Mouse (Mus musculus): ENCODE results near the gene 6330409D20Rik. TPM values are rescaled to one million over a fixed set of nuclear protein-coding genes. Genes with fewer than 3 reads are reported as not detected.
A peak's percentile ranks its signal among the peaks of the same experiment; 100 is the strongest.

Gene 6330409D20Rik
- total RNA-seq (2021), result 1 to 10 TPM; 2.8 to 2.9 TPM
- long read RNA-seq, experiment 1, partial matches to known transcripts, result 0 of 2 reads
- long read RNA-seq, experiment 1, other reads (novel, unspliced or antisense), result 2 of 2 reads
- long read RNA-seq, experiment 2, partial matches to known transcripts, result 0 of 1 reads
- long read RNA-seq, experiment 2, other reads (novel, unspliced or antisense), result 1 of 1 reads

DNA sequence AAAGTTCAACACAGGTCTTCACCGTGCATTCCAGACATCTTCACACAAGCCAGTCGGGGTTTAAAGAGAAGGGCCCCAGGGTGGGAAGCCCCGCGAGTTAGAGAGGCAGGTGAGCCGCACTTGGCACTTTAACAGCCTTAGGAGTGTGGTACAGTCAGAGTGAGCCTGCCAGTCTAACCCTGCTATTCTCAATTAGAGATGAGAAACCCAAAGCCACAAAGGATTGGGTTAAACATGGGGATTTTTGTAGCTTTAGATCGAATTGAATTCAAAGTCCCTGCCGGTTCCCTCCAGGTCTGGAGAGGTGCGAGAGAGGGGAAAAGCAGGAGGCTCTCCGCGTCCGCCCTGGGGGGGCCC is at the start of gene 6330409D20Rik:
Gene 6330409D20Rik (minus strand): TSS at position 101 of the 357 bp plus-strand sequence.
- DNase-seq (ENCODE audit: low spot score in 2 of 2), result no peak

DNA sequence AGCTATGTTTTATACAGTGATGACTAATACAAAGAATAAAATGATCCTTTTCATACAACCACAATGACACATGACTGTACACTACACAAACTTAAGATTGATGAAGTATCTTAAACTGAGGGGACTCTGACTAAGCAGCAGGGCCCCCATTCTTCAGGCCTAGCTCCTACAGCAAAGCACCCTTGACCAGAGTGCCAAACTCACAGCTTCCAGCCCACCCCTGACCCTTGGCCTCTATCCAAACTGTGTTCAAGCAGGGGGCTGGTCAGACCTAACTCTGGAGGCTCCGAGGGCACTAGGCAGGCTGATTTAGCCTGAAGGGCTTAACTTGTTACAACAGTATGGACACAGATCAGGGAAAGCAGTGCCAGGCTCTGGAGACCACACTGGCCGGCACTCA is 47.8 kb upstream of the 6330409D20Rik start:
- DNase-seq (ENCODE audit: low spot score in 2 of 2), result no peak

DNA sequence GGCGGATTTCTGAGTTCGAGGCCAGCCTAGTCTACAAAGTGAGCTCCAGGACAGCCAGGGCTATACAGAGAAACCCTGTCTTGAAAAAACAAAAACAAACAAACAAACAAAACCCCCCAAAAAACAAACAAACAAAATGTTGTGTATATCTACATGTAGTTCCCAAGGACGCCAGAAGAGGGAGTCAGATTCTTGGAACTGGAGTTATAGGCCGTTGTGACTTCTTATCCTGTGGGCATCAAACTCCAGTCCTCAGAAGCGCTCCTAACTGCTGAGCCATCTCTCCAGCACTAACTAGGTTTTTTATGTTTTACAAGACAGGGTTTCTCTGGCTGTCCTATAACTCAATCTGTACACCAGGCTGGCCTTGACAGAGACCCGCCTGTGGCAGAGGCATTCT is 46.4 kb upstream of the 6330409D20Rik start:
- DNase-seq (ENCODE audit: low spot score in 2 of 2), result no peak

DNA sequence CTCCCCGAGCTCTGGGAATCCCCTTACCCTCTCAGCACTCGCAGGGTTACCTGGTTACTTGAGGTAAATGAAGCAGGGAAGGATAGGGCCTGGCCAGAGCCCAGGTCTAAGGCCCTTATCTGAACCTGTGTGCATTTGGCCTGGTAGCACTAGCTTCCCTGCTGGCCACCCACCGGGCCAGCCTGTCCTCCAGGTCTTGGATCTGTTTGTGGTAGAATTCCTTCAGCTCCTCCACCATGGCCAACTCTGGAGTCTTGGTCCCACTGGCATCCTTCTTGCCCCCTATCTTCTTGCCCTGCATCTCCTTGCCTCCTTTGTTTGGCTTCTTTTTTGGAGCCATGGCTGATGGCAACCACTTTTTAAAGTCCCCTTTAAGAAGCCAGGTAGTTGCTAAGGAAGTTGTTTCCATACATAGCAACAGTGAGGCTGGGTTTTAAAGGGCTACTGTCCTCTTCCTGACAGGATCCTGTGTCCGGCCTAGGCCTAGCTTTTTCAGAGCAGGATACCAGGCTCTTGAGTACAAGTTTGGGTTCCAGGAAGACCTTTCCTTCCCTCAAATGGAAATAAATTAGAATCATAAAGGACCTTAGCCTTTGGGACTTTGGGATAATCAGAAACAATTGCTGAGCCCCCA is 43.3 kb upstream of the 6330409D20Rik start, which contains the start of gene Cfap157:
Gene Cfap157 (minus strand): TSS at position 381 of the 634 bp plus-strand sequence.
- DNase-seq (ENCODE audit: low spot score in 2 of 2), result no peak

DNA sequence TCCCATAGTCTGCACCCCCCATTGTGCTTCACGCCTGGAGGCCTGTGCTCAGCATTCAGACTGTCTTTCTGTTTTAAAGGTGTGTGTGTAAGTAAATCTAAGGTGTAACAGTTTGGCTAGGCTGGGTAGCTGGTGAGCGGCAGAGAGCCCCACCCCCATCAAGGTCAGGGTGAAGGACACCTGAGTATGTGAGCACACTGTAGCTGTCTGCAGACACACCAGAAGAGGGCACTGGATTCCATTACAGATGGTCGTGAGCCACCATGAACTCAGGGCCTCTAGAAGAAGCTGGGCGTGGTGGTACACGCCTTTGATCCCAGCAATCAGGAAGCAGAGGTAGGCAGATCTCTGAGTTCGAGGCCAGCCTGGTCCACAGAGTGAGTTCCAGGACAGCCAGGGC is 40.9 kb upstream of the 6330409D20Rik start:
- DNase-seq (ENCODE audit: low spot score in 2 of 2), result no peak

DNA sequence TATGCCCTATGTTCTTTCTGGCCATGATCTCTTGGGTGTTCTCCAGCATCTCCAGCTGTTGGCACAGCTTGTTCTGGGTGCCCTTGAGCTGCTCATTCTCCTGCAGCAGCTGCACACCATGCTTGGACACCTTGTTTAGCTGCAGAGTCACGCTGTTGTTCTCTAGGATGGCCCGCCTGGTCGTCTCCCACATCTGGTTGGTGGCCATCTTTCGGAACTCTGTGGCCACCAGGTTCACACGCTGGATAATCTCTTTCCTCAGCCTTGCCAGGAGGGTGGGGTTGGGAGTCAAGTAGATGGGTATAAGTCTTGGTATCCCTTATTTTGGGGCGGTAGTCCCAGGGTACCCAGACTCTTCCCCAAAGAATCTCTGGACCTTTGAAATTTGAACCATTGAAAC is 38.9 kb upstream of the 6330409D20Rik start:
- no peak for DNase-seq (ENCODE audit: low spot score in 2 of 2)

- DNase-seq (ENCODE audit: low spot score in 2 of 2), result peak; percentile 48 to 68
Measured at GRCm38 (mm10) chr2:32779131-32779530, 38.3 kb upstream of the 6330409D20Rik start.

- DNase-seq (ENCODE audit: low spot score in 2 of 2), result no peak
Measured at GRCm38 (mm10) chr2:32778081-32778480, 37.3 kb upstream of the 6330409D20Rik start.

- no peak for DNase-seq (ENCODE audit: low spot score in 2 of 2)
Measured at GRCm38 (mm10) chr2:32776192-32776591, 35.4 kb upstream of the 6330409D20Rik start.

- DNase-seq (ENCODE audit: low spot score in 2 of 2), result peak; percentile 97 to 98
Measured at GRCm38 (mm10) chr2:32775359-32776074, 34.7 kb upstream of the 6330409D20Rik start, which contains the start of the genes Ttc16 and Ptrh1. Gene Ttc16 (minus strand): TSS chr2:32775633. Gene Ptrh1 (plus strand): TSS chr2:32775786.

DNA sequence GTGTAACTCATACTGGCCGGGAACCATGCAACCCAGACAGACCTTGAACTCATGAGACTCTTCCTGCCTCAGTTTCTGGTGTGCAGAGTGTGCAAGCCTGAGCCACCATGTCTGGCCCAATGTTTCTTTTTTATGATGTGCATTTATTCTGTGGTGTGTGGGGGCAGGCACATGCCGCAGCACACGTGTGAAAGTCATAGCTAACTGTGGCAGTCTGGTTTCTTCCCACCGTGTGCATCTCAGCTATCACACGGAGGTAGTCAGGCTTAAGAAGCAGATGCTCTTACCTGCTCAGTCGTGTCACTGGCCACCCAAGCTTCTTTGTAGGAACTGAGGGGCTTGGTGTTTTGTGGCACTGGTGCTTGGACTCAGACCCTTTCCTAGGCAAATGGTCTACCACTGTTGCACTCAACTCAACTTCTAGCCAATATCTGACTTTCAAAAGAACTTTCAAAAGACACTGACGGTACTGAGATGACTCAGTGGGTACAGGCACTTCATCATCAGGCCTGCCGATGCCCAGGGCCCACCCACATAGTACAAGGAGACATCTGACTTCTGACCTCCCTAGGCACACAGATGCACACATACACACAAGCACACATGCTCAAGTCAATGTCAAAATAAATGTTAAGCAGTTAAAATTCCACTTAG is 31.9 kb upstream of the 6330409D20Rik start:
- no peak for DNase-seq (ENCODE audit: low spot score in 2 of 2)

DNA sequence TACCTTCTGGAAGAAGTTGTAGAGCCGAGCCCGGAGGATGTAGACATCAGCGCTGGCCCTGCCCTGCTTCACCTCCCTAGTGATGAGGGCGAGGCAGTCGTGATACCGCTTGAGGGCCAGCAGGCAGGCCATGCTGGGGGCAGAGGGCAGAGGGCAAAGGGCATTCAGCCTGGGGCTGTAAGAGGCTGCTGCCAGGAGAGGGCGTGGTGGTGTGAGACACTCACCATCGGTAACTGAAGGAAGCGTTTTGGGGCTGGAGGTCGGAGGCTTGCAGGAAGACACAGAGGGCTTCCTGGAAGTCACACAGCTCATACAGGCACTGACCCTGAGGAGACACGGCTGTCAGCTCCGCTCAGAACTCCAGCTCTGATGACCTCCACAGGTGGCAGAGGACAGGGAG is 31.1 kb upstream of the 6330409D20Rik start:
- DNase-seq (ENCODE audit: low spot score in 2 of 2), result no peak

GRCm38 (mm10) chr2:32769327-32770085 is 28.7 kb upstream of the 6330409D20Rik start:
- no peak for DNase-seq (ENCODE audit: low spot score in 2 of 2)

GRCm38 (mm10) chr2:32768661-32769285 is 28.0 kb upstream of the 6330409D20Rik start:
- no peak for DNase-seq (ENCODE audit: low spot score in 2 of 2)

GRCm38 (mm10) chr2:32767241-32767640 is 26.4 kb upstream of the 6330409D20Rik start:
- DNase-seq (ENCODE audit: low spot score in 2 of 2), result no peak

DNA sequence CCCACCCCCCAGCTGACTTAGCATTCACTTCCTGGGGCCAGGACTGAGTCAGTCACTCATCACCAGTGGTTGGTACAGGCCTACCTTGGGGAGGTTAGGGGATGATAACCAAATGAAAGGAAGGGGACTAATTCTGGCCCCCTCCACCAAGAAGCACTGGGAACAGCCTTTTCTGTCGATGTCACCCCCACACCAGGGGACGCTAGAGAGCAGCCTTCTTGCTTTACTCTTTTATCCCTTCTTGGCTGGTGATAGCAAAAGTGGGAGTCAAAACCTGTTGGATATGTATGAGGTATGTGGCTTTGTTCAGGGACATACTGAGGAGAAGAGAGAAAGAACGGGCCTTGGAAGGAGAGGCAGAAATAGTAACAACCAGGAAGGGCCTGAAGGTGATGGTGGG is 22.5 kb upstream of the 6330409D20Rik start:
- DNase-seq (ENCODE audit: low spot score in 2 of 2), result no peak

DNA sequence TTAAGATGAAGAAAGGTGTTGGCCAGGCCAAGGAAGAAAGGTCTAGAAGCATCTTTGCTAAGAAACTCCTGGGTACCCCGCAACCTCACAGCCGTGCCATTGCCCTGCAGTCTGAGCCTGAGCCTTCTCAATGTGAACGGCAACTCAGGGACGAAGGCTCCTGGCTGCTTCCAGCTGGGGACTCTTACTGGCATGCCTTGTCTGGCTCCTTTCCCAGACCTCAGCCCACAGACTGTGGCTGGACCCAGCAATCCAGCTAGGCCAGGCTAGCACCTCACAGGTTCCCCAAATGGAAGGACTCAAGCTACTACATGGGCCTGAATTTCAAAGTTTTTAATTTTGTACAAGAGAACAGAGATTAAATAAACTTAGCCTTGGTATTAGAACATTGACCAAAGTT is 21.0 kb upstream of the 6330409D20Rik start:
- no peak for DNase-seq (ENCODE audit: low spot score in 2 of 2)

- no peak for DNase-seq (ENCODE audit: low spot score in 2 of 2)
Measured at GRCm38 (mm10) chr2:32761361-32761760, 20.5 kb upstream of the 6330409D20Rik start.

DNA sequence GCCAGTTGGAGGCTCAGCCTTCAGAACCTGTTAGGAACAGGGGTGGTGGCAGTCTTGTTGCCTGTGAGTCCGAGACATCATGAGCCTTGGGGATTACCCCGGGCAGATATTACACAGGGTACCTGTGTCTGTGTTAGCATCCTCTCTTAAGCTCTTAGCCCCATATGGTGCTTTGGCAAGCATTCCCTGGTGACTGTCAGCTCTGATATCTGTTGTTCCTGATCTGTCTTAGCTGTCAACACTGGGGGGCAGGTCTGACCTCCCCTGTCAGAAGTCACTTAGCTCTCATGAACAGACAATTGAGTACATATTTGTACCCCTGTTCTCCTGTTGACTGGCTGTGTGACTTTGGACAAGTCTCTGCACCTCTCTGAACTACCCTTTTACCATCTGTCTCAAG is 18.2 kb upstream of the 6330409D20Rik start:
- no peak for DNase-seq (ENCODE audit: low spot score in 2 of 2)

DNA sequence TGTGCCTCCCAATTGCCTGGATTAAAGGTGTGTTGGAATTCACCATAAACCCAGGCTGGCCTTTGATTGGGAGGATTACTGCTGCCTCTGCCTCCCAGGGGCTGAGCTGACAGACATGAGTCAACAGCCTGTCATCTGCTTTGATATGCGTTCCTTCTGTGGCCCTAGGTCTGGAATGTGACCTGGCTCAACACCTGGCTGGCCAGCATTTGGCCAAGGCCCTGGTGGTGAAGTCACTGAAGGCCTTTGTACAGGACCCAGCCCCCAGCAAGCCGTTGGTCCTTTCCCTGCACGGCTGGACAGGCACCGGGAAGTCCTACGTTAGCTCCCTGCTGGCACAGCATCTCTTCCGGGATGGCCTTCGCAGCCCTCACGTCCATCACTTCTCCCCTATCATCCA is 17.7 kb upstream of the 6330409D20Rik start:
- DNase-seq (ENCODE audit: low spot score in 2 of 2), result no peak
